Mouse (Mus musculus): Measurements from ENCODE around the gene Tmem117. TPM values are rescaled to one million over a fixed set of nuclear protein-coding genes. Genes with fewer than 3 reads are reported as not detected.

The Tmem117 gene
- polyA plus RNA-seq, 1 experiment from 2014 or later: 0.18 TPM

Other genes with a start within 250 kb of the Tmem117 start
- gene Adamts20, start 163.8 kb upstream of the Tmem117 start, polyA plus RNA-seq (2014; fragmentation: Nextera tagmentation; extraction: Ambion mirVana): 0.77 and 1.2 TPM in 2 replicates
- 12.0 and 13.5 TPM in 2 replicates for gene Pus7l, start 85.7 kb upstream of the Tmem117 start, polyA plus RNA-seq (2014; fragmentation: Nextera tagmentation; extraction: Ambion mirVana)
- 6.1 and 6.3 TPM in 2 replicates for gene Irak4, start 85.6 kb upstream of the Tmem117 start, polyA plus RNA-seq (2014; fragmentation: Nextera tagmentation; extraction: Ambion mirVana)
- 48.6 and 51.9 TPM in 2 replicates for gene Twf1, start 39.3 kb upstream of the Tmem117 start, polyA plus RNA-seq (2014; fragmentation: Nextera tagmentation; extraction: Ambion mirVana)